13 mouse cellular contexts compared by ENCODE assay signal in the genomic region with DNA sequence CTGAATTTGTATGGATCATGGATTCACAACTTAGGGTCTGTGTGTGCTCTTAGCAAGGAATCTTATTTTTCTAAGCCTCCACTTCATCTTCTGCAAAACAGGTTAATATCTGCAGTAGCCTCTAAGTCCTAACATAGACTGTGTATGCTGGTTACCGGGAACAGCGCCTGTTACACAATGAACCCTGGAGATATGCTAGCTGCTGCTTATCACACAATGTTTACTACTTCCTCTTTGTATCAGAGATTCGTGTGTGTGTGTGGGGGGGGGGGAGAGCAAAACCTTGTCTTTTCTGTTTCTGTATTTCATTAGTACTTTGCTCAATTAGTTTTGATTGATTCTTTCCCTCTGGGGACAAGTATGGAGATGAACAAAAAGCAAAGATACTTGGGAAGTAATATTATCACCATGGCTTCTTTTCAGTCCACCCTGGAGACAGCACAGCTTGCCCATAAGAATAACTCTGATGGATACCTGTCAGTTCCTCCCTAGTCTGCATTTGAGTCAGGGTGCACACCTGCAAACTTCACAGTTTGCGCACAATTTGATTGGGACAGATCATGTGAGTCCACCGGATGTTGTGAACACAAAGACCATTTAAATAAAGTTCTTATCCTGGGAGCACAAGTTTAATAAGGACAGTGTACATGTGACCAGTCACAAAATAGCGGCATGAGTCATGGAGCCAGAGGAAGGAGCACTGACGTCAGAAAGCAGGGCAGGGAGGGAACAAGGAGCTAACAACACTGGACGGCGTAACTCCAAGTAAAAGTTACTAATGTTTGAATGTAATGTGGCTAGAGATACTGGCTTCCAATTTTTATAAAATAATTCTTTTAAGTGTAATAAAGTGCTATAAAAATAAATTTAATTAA.
DNase-seq lines count a peak whose midpoint lies in the region; ATAC-seq lines count a peak whose summit lies in the region.
"Had no signal": no experiment of that assay in that cellular context is flagged by ENCODE, and none has a peak within 500 bp of the region (broad histone marks: within the 10 kb centered on the region; RNA-seq: fewer than 3 reads in every experiment).

No protein-coding gene starts in this region.

- 0 out of 2 replicates have a peak, but pooled peaks cover 2% of the 10 kb centered on the region for H3K4me1 ChIP-seq in liver, embryonic 11.5 days (replicated peaks; ENCODE audit: control insufficient read depth, insufficient read depth, low read length)
- no peaks in the 10 kb centered on the region for H3K4me1 ChIP-seq in neural tube, embryonic 15.5 days
- H3K4me1 ChIP-seq: forebrain, embryonic 10.5 days; neural tube, embryonic 12.5 days had no signal

- no peaks in the 10 kb centered on the region for H3K36me3 ChIP-seq in liver, embryonic 11.5 days (ENCODE audit: control insufficient read depth, insufficient read depth, low read length)
- H3K36me3 ChIP-seq in neural tube, embryonic 15.5 days, result no peaks in the 10 kb centered on the region
- H3K36me3 ChIP-seq: forebrain, embryonic 10.5 days; neural tube, embryonic 12.5 days had no signal

- no peaks in the 10 kb centered on the region for H3K9me3 ChIP-seq in liver, embryonic 11.5 days (ENCODE audit: control insufficient read depth, low read length)
- H3K9me3 ChIP-seq in neural tube, embryonic 15.5 days (replicated peaks), result no peaks in the 10 kb centered on the region
- H3K9me3 ChIP-seq: forebrain, embryonic 10.5 days; neural tube, embryonic 12.5 days had no signal

- no peak overlapping the region for H3K27ac ChIP-seq in liver, embryonic 11.5 days (ENCODE audit: low read depth, low read length)
- no peak overlapping the region for H3K27ac ChIP-seq in neural tube, embryonic 15.5 days (replicated peaks)
- H3K27ac ChIP-seq: forebrain, embryonic 10.5 days; neural tube, embryonic 12.5 days had no signal

- no peak overlapping the region for H3K4me3 ChIP-seq in liver, embryonic 11.5 days (ENCODE audit: low read depth, low read length)
- H3K4me3 ChIP-seq in neural tube, embryonic 15.5 days (replicated peaks), result no peak overlapping the region
- H3K4me3 ChIP-seq: forebrain, embryonic 10.5 days; neural tube, embryonic 12.5 days had no signal

- WGBS in liver, embryonic 11.5 days, result 52% methylated on average over 9 of the region's 9 CpGs
- WGBS in neural tube, embryonic 15.5 days, result 86% methylated on average over 9 of the region's 9 CpGs

- H3K4me2 ChIP-seq in liver, embryonic 11.5 days, result no peak overlapping the region
- no peak overlapping the region for H3K4me2 ChIP-seq in neural tube, embryonic 15.5 days
- H3K4me2 ChIP-seq: neural tube, embryonic 12.5 days had no signal

- H3K9ac ChIP-seq in liver, embryonic 11.5 days (ENCODE audit: low read depth, low read length), result no peak overlapping the region
- no peak overlapping the region for H3K9ac ChIP-seq in neural tube, embryonic 15.5 days (replicated peaks)
- H3K9ac ChIP-seq: neural tube, embryonic 12.5 days had no signal

- ATAC-seq in liver, embryonic 11.5 days (replicated peaks; ENCODE audit: low FRiP score), result peak; percentile 76
- ATAC-seq in neural tube, embryonic 15.5 days (ENCODE audit: low FRiP score), result no peak
- ATAC-seq: inflammation-experienced regulatory T-cells, adult 6 months; Patski had no signal

- DNase-seq in lung, postnatal 10 days, result peak; percentile 14
- no peak for DNase-seq in lung, postnatal 14 days
- peak; percentile 70 for DNase-seq in brain, adult 2 months (ENCODE audit: low read depth, low spot score)
- no peak for DNase-seq in liver, embryonic 11.5 days (ENCODE audit: low spot score)
- no peak for DNase-seq in layer of hippocampus, postnatal 25 days (ENCODE audit: extremely low spot score in 1 of 2, low spot score in 1 of 2)
- DNase-seq in kidney, postnatal 14 days, result no peak
- DNase-seq: embryo, embryonic 11 days; left cerebral cortex, postnatal 4 days had no signal

- no peaks in the 10 kb centered on the region; the same call in 1 of the 2 replicates for H3K27me3 ChIP-seq in liver, embryonic 11.5 days (replicated peaks; ENCODE audit: control insufficient read depth, insufficient read depth, low read length)
- H3K27me3 ChIP-seq in neural tube, embryonic 15.5 days (replicated peaks), result no peaks in the 10 kb centered on the region
- H3K27me3 ChIP-seq: neural tube, embryonic 12.5 days; Patski had no signal

Comparison
In these comparisons a context has a peak if more than half of its experiments do, and no peak if none do; other contexts are left out.
1. DNase-seq: peak in lung, postnatal 10 days (single experiment) and brain, adult 2 months (single experiment); none in lung, postnatal 14 days (single experiment), liver, embryonic 11.5 days (single experiment), layer of hippocampus, postnatal 25 days (0 of 2) and kidney, postnatal 14 days (single experiment).